Mouse (Mus musculus) embryo, embryonic 11.5 days (tissue): ENCODE data around the gene Ryr1.
"Not testable (repeated sequence)": the region's sequence is repeated elsewhere in the genome, so short reads cannot be mapped to it uniquely, and the experiment has no call there.

ENCODE experiments used
- DNase-seq: peaks from one replicate; pipeline ENCODE4 v3.0.0-alpha.2; 2012; ENCODE audit warnings: low read depth, low spot score

Ryr1 gene

GRCm38 (mm10) chr7:28991616-28992015 lies 133.4 kb downstream of the Ryr1 start:
- no peak for DNase-seq

- no peak for DNase-seq
Measured at GRCm38 (mm10) chr7:28990766-28991273, 134.2 kb downstream of the Ryr1 start.

- DNase-seq: no peak
Measured at GRCm38 (mm10) chr7:28985207-28985606, 139.8 kb downstream of the Ryr1 start.

- no peak for DNase-seq
Measured at GRCm38 (mm10) chr7:28984452-28984851, 140.5 kb downstream of the Ryr1 start.

GRCm38 (mm10) chr7:28983849-28984248 lies 141.1 kb downstream of the Ryr1 start:
- DNase-seq: no peak

- no peak for DNase-seq
Measured at GRCm38 (mm10) chr7:28983141-28983564, 141.8 kb downstream of the Ryr1 start.

GRCm38 (mm10) chr7:28982274-28983013 lies 142.5 kb downstream of the Ryr1 start:
- no peak for DNase-seq

- DNase-seq: peak; percentile 99
Measured at GRCm38 (mm10) chr7:28981651-28982273, 143.2 kb downstream of the Ryr1 start, which contains the start of the genes Eif3k and Map4k1. Gene Eif3k (minus strand): TSS chr7:28981864. Gene Map4k1 (plus strand): TSS chr7:28982050.

- DNase-seq: no peak
Measured at GRCm38 (mm10) chr7:28977556-28977955, 147.4 kb downstream of the Ryr1 start.

- no peak for DNase-seq
Measured at GRCm38 (mm10) chr7:28973025-28973424, 152.0 kb downstream of the Ryr1 start.

GRCm38 (mm10) chr7:28972542-28972985 lies 152.4 kb downstream of the Ryr1 start:
- DNase-seq: peak; percentile 57

GRCm38 (mm10) chr7:28971770-28972269 lies 153.2 kb downstream of the Ryr1 start:
- no peak for DNase-seq

GRCm38 (mm10) chr7:28971029-28971428 lies 153.9 kb downstream of the Ryr1 start:
- no peak for DNase-seq

- DNase-seq: no peak
Measured at GRCm38 (mm10) chr7:28969672-28970394, 155.1 kb downstream of the Ryr1 start.

GRCm38 (mm10) chr7:28969271-28969670 lies 155.7 kb downstream of the Ryr1 start:
- no peak for DNase-seq

- not testable (repeated sequence) for DNase-seq
Measured at GRCm38 (mm10) chr7:28968120-28968519, 156.9 kb downstream of the Ryr1 start.

GRCm38 (mm10) chr7:28966751-28967505 lies 158.1 kb downstream of the Ryr1 start:
- no peak for DNase-seq

GRCm38 (mm10) chr7:28966181-28966580 lies 158.8 kb downstream of the Ryr1 start:
- DNase-seq: no peak

- DNase-seq: no peak
Measured at GRCm38 (mm10) chr7:28965346-28965840, 159.6 kb downstream of the Ryr1 start.

- DNase-seq: no peak
Measured at GRCm38 (mm10) chr7:28963399-28963923, 161.5 kb downstream of the Ryr1 start.
